Mouse (Mus musculus) MEL (cell line): ENCODE measurements around the gene Arsb. TPM values are rescaled to one million over a fixed set of nuclear protein-coding genes. Genes with fewer than 3 reads are reported as not detected.

Source experiments
- DNase-seq: peaks from one replicate; pipeline ENCODE4 v3.0.0; 2011; ENCODE audit warnings: low read depth, low spot score
- H3K27ac ChIP-seq: 2 replicates; pipeline ENCODE4 v1.5.1; 2012; ENCODE audit warnings: low read depth, mild to moderate bottlenecking, control low read depth, low read length, moderate library complexity; ENCODE audit not compliant: control insufficient read depth
- H3K27me3 ChIP-seq, 2 experiments: fragments of 150-350 bp in 1 of 2; sonication (generic) in 1 of 2; 2 replicates each; pipeline ENCODE4 v1.6.1; 2012; ENCODE audit warnings: low read length in 2 of 2, mild to moderate bottlenecking in 2 of 2, improper control_type of control experiment in 1 of 2, moderate library complexity in 1 of 2; ENCODE audit not compliant: insufficient read depth in 2 of 2, control insufficient read depth in 1 of 2
- H3K36me3 ChIP-seq, 2 experiments: 2 replicates each; pipeline ENCODE4 v1.6.1; 2012 to 2014; ENCODE audit warnings: low read length in 2 of 2, improper control_type of control experiment in 1 of 2, inconsistent platforms in 1 of 2, mild to moderate bottlenecking in 1 of 2; ENCODE audit not compliant: insufficient read depth in 2 of 2, control insufficient read depth in 1 of 2
- H3K4me1 ChIP-seq, 2 experiments: fragments of 150-350 bp in 1 of 2; sonication (generic) in 1 of 2; 2 replicates each; pipeline ENCODE4 v1.6.1; 2012; ENCODE audit warnings: low read length in 2 of 2, improper control_type of control experiment in 1 of 2, mild to moderate bottlenecking in 1 of 2; ENCODE audit not compliant: insufficient read depth in 2 of 2, control insufficient read depth in 1 of 2
- H3K4me3 ChIP-seq, 2 experiments: fragments of 150-350 bp in 1 of 2; sonication (generic) in 1 of 2; 2 replicates each; pipeline ENCODE4 v1.5.1; 2012; ENCODE audit warnings: low read depth in 2 of 2, low read length in 2 of 2, mild to moderate bottlenecking in 2 of 2, moderate library complexity in 2 of 2, control low read depth in 1 of 2, improper control_type of control experiment in 1 of 2; ENCODE audit not compliant: control insufficient read depth in 1 of 2, insufficient read depth in 1 of 2
- H3K79me2 ChIP-seq: 2 replicates; pipeline ENCODE4 v1.6.1; 2012; ENCODE audit warnings: mild to moderate bottlenecking, low read length, moderate library complexity; ENCODE audit not compliant: control insufficient read depth, poor library complexity, insufficient read depth
- H3K9ac ChIP-seq: 2 replicates; pipeline ENCODE4 v1.6.1; 2012; ENCODE audit warnings: low read depth, mild to moderate bottlenecking, control low read depth, low read length, moderate library complexity; ENCODE audit not compliant: control insufficient read depth, poor library complexity, severe bottlenecking
- H3K9me3 ChIP-seq: fragments of 150-350 bp; sonication (generic); replicated peaks from 2 replicates; pipeline ENCODE4 v1.6.1; 2012; ENCODE audit warnings: mild to moderate bottlenecking, low read length, improper control_type of control experiment, moderate library complexity; ENCODE audit not compliant: insufficient read depth
- CHD1 ChIP-seq: IDR thresholded peaks from 2 replicates; pipeline ENCODE4 v1.6.1; 2012; ENCODE audit warnings: low read depth, mild to moderate bottlenecking, inconsistent platforms, low read length, improper control_type of control experiment
- CHD2 ChIP-seq: IDR thresholded peaks from 2 replicates; pipeline ENCODE4 v1.6.1; 2011; ENCODE audit warnings: low read length, improper control_type of control experiment
- CTCF ChIP-seq, 3 experiments: IDR thresholded peaks in 2 of 3; conservative IDR thresholded peaks in 1 of 3; 2 replicates each; pipeline ENCODE4 v1.5.1; 2011 to 2012; ENCODE audit warnings: low read length in 3 of 3, low read depth in 2 of 3, mild to moderate bottlenecking in 2 of 3, improper control_type of control experiment in 1 of 3, inconsistent platforms in 1 of 3, mixed read lengths in 1 of 3, moderate library complexity in 1 of 3; ENCODE audit not compliant: control insufficient read depth in 1 of 3, insufficient read depth in 1 of 3, poor library complexity in 1 of 3, severe bottlenecking in 1 of 3
- E2F4 ChIP-seq: IDR thresholded peaks from 2 replicates; pipeline ENCODE4 v1.6.1; 2011; ENCODE audit warnings: low read depth, low read length, improper control_type of control experiment, borderline replicate concordance
- ELF1 ChIP-seq: IDR thresholded peaks from 2 replicates; pipeline ENCODE4 v1.6.1; 2014; ENCODE audit warnings: low read depth, mild to moderate bottlenecking, inconsistent platforms, low read length, improper control_type of control experiment, moderate library complexity
- GABPA ChIP-seq: IDR thresholded peaks from 2 replicates; pipeline ENCODE4 v1.6.1; 2012; ENCODE audit warnings: low read depth, mild to moderate bottlenecking, inconsistent platforms, low read length, improper control_type of control experiment, moderate library complexity
- GATA1 ChIP-seq: IDR thresholded peaks from 2 replicates; pipeline ENCODE4 v1.6.1; 2011; ENCODE audit warnings: low read depth, low read length, improper control_type of control experiment
- HCFC1 ChIP-seq: IDR thresholded peaks from 2 replicates; pipeline ENCODE4 v1.6.1; 2012; ENCODE audit warnings: low read depth, mild to moderate bottlenecking, inconsistent platforms, low read length, improper control_type of control experiment, moderate library complexity
- KAT2A ChIP-seq: conservative IDR thresholded peaks from 2 replicates; pipeline ENCODE4 v1.6.1; 2012; ENCODE audit warnings: low read depth, low read length, improper control_type of control experiment, inconsistent platforms
- MAFK ChIP-seq: IDR thresholded peaks from 2 replicates; pipeline ENCODE4 v1.6.1; 2011; ENCODE audit warnings: low read depth, mild to moderate bottlenecking, low read length, improper control_type of control experiment, borderline replicate concordance
- MAX ChIP-seq: IDR thresholded peaks from 2 replicates; pipeline ENCODE4 v1.6.1; 2011; ENCODE audit warnings: low read length, improper control_type of control experiment
- MAZ ChIP-seq: IDR thresholded peaks from 2 replicates; pipeline ENCODE4 v1.6.1; 2012; ENCODE audit warnings: low read depth, mild to moderate bottlenecking, inconsistent platforms, low read length, improper control_type of control experiment
- MEF2A ChIP-seq: IDR thresholded peaks from 2 replicates; pipeline ENCODE4 v1.6.1; 2014; ENCODE audit warnings: low read depth, mild to moderate bottlenecking, inconsistent platforms, low read length, improper control_type of control experiment; ENCODE audit not compliant: poor library complexity, insufficient replicate concordance, severe bottlenecking; ENCODE audit errors: extremely low read depth
- MXI1 ChIP-seq: IDR thresholded peaks from 2 replicates; pipeline ENCODE4 v1.6.1; 2011; ENCODE audit warnings: mild to moderate bottlenecking, low read depth, low read length, improper control_type of control experiment
- NRF1 ChIP-seq: IDR thresholded peaks from 2 replicates; pipeline ENCODE4 v1.6.1; 2014; ENCODE audit warnings: low read depth, mild to moderate bottlenecking, inconsistent platforms, low read length, improper control_type of control experiment, moderate library complexity; ENCODE audit not compliant: poor library complexity, insufficient read depth, severe bottlenecking
- POLR2A ChIP-seq, 2 experiments: IDR thresholded peaks; 2 replicates each; pipeline ENCODE4 v1.6.1; 2011 to 2012; ENCODE audit warnings: low read length in 2 of 2, mild to moderate bottlenecking in 2 of 2, control low read depth in 1 of 2, improper control_type of control experiment in 1 of 2, low read depth in 1 of 2, moderate library complexity in 1 of 2; ENCODE audit not compliant: control insufficient read depth in 1 of 2, insufficient read depth in 1 of 2, poor library complexity in 1 of 2
- POLR2AphosphoS2 ChIP-seq: IDR thresholded peaks from 2 replicates; pipeline ENCODE4 v1.6.1; 2011; ENCODE audit warnings: low read length, improper control_type of control experiment
- RAD21 ChIP-seq: IDR thresholded peaks from 2 replicates; pipeline ENCODE4 v1.6.1; 2011; ENCODE audit warnings: mild to moderate bottlenecking, low read depth, low read length, improper control_type of control experiment
- RCOR1 ChIP-seq: IDR thresholded peaks from 2 replicates; pipeline ENCODE4 v1.6.1; 2012; ENCODE audit warnings: low read depth, mild to moderate bottlenecking, inconsistent platforms, low read length, improper control_type of control experiment
- SIN3A ChIP-seq: IDR thresholded peaks from 2 replicates; pipeline ENCODE4 v1.6.1; 2012; ENCODE audit warnings: low read length, improper control_type of control experiment, inconsistent platforms
- TBP ChIP-seq: IDR thresholded peaks from 2 replicates; pipeline ENCODE4 v1.8.0; 2011; ENCODE audit warnings: low read depth, low read length, improper control_type of control experiment
- TCF12 ChIP-seq: IDR thresholded peaks from 2 replicates; pipeline ENCODE4 v1.6.1; 2014; ENCODE audit warnings: low read depth, mild to moderate bottlenecking, inconsistent platforms, low read length, improper control_type of control experiment, moderate library complexity
- USF2 ChIP-seq, 2 experiments: IDR thresholded peaks; 2 replicates each; pipeline ENCODE4 v1.6.1; 2011 to 2012; ENCODE audit warnings: improper control_type of control experiment in 2 of 2, low read length in 2 of 2, borderline replicate concordance in 1 of 2, inconsistent platforms in 1 of 2, low read depth in 1 of 2, mild to moderate bottlenecking in 1 of 2; ENCODE audit not compliant: insufficient read depth in 1 of 2
- ZC3H11A ChIP-seq: IDR thresholded peaks from 2 replicates; pipeline ENCODE4 v1.6.1; 2012; ENCODE audit warnings: low read depth, mild to moderate bottlenecking, inconsistent platforms, low read length, improper control_type of control experiment
- ZKSCAN1 ChIP-seq: IDR thresholded peaks from 2 replicates; pipeline ENCODE4 v1.6.1; 2012; ENCODE audit warnings: low read depth, mild to moderate bottlenecking, inconsistent platforms, low read length, improper control_type of control experiment, moderate library complexity
- ZMIZ1 ChIP-seq: IDR thresholded peaks from 2 replicates; pipeline ENCODE4 v1.6.1; 2012; ENCODE audit warnings: low read depth, mild to moderate bottlenecking, inconsistent platforms, low read length, improper control_type of control experiment, moderate library complexity
- ZNF384 ChIP-seq: IDR thresholded peaks from 2 replicates; pipeline ENCODE4 v1.6.1; 2012; ENCODE audit warnings: low read depth, mild to moderate bottlenecking, inconsistent platforms, low read length, improper control_type of control experiment
- polyA plus RNA-seq, 2 experiments: library from polyadenylated mRNA; stranded (reverse) in 1 of 2; unstranded in 1 of 2; fragments of >175 nt in 1 of 2; fragments of >200 nt in 1 of 2; gene quantifications; 2 replicates each; pipeline versions ENCODE4 v1.2.1 to v1.2.4; 2012; ENCODE audit warnings: low replicate concordance in 2 of 2, low read depth in 1 of 2; ENCODE audit not compliant: insufficient read length in 2 of 2, insufficient read depth in 1 of 2, missing spikeins in 1 of 2
- total RNA-seq: library from RNA; depleted of rRNA; stranded (reverse); fragments of 300-350 nt; gene quantifications from 2 replicates; pipeline ENCODE4 v1.2.3, GENCODE M21; 2012

Arsb gene
- total and polyA plus RNA-seq, 3 experiments = 0.04 to 0.07 TPM; not detected in 1

DNA sequence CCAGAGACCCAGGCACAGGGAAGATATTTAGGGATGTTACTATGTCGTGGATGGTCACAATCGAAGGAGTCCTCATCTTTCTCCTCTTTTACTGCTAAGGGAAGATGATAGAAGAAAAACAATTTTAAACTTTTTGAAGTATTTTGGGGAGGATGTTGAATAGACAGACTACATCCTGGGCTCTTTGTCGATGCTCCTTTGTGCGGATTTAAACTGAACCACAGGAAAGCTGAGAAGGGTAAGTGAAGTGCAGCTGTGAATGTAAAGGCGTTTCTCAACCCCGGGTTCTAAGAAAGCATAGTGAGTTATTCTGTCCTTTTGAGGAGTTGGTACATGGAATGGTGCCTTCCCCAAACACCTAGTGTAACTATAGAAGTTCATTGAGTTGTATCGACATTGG, 14.8 kb upstream of the Arsb start:
- TF ChIP-seq MXI1 (no peak), USF2 (IDR thresholded peaks at IDR 0.05; ENCODE audit: borderline replicate concordance in 1 of 2, insufficient read depth in 1 of 2, low read depth in 1 of 2, low read length in 2 of 2) (no peak), CHD2 (no peak), RAD21 (no peak), MAX (no peak), POLR2AphosphoS2 (no peak), RCOR1 (no peak), GABPA (no peak), E2F4 (no peak), POLR2A (IDR thresholded peaks at IDR 0.05; ENCODE audit: control insufficient read depth in 1 of 2, insufficient read depth in 1 of 2, low read depth in 1 of 2, low read length in 2 of 2, poor library complexity in 1 of 2) (no peak), MAFK (no peak), ELF1 (no peak), HCFC1 (no peak), CTCF (IDR thresholded peaks at IDR 0.05 in 2 of 3, conservative IDR thresholded peaks at IDR 0.05 in 1 of 3; ENCODE audit: control insufficient read depth in 1 of 3, insufficient read depth in 1 of 3, low read depth in 2 of 3, low read length in 3 of 3, poor library complexity in 1 of 3, severe bottlenecking in 1 of 3) (no peak), CHD1 (no peak), ZMIZ1 (no peak), TCF12 (no peak), MEF2A (no peak), KAT2A (no peak), ZNF384 (no peak)
- H3K4me3 ChIP-seq = no peak overlapping the region
- no peaks in the 10 kb centered on the region for H3K4me1 ChIP-seq
- H3K79me2 ChIP-seq = no peaks in the 10 kb centered on the region
- H3K27ac ChIP-seq = no peak overlapping the region
- no peaks in the 10 kb centered on the region for H3K36me3 ChIP-seq
- DNase-seq = no peak
- no peaks in the 10 kb centered on the region for H3K9me3 ChIP-seq
- no peak overlapping the region for H3K9ac ChIP-seq
- H3K27me3 ChIP-seq = no peaks in the 10 kb centered on the region

GRCm38 (mm10) chr13:93757514-93757913, 13.9 kb upstream of the Arsb start:
- DNase-seq = no peak
- Histone ChIP-seq H3K79me2 (no peaks in the 10 kb centered on the region), H3K9me3 (no peaks in the 10 kb centered on the region), H3K4me3 (no peak overlapping the region), H3K36me3 (no peaks in the 10 kb centered on the region), H3K27me3 (no peaks in the 10 kb centered on the region), H3K4me1 (no peaks in the 10 kb centered on the region), H3K9ac (no peak overlapping the region), H3K27ac (no peak overlapping the region)
- TF ChIP-seq GATA1 (no peak), NRF1 (no peak), E2F4 (no peak), SIN3A (no peak), MAZ (no peak), ZKSCAN1 (no peak), KAT2A (no peak), TBP (no peak), ZC3H11A (no peak)
